Mouse (Mus musculus): ENCODE data around the gene Spatc1l.

- TF ChIP-seq CTCF (IDR thresholded peaks at IDR 0.05; ENCODE audit: low read depth, low read length): no peak
- no peak for TF ChIP-seq POLR2A (IDR thresholded peaks at IDR 0.05; ENCODE audit: extremely low read depth, insufficient read depth, low read length)
Observed at GRCm38 (mm10) chr10:76548218-76548617, 13.9 kb upstream of the Spatc1l start.

All from liver, adult 2 months (tissue).